Mouse (Mus musculus) liver, postnatal 0 days (tissue): ENCODE measurements at regions not wholly inside any gene's neighbourhood (a gene's known extent, or its start where the extent isn't known, plus 50 kb on each side); places are given as distances from the start of the nearest gene placed in this dataset.

Source experiments
- CTCF ChIP-seq: sonication (generic); IDR thresholded peaks from 2 replicates; pipeline ENCODE4 v1.5.1; 2016; ENCODE audit warnings: antibody characterized with exemption, low read depth
- EP300 ChIP-seq: IDR thresholded peaks from 2 replicates; pipeline ENCODE4 v1.6.1; 2016; ENCODE audit warnings: antibody characterized with exemption, low read depth, mild to moderate bottlenecking

DNA sequence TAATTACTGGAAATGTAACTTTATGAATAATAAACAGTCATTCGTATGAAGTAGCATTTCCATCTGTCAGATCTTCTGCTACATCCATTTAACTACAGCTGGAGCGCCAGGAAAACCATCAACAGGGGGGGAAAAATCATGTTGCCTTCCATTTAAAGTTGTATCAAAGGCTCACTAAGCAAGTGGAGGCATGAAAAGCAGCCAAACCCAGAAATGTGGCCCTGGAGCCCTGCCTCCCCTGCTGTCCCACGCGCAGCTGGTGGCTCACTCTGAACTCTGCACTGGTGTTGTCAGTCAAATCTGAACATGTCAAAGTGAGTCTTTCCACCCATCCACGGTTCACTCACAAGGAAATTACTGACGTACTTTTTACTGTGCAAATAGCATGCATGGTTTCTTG is 152.5 kb upstream of the Gm3448 start:
- TF ChIP-seq CTCF (no peak), EP300 (no peak)
